Mouse (Mus musculus) CH12.LX (cell line): ENCODE results near the gene Agk. TPM values are rescaled to one million over a fixed set of nuclear protein-coding genes. Genes with fewer than 3 reads are reported as not detected.

Experiments
- DNase-seq: peaks from one replicate; pipeline ENCODE4 v3.0.0-alpha.2; 2013; ENCODE audit errors: extremely low read depth
- H3K27ac ChIP-seq: 2 replicates; pipeline ENCODE4 v1.5.1; 2012; ENCODE audit warnings: low read depth, mild to moderate bottlenecking, control low read depth, moderate library complexity; ENCODE audit not compliant: insufficient read depth
- H3K27me3 ChIP-seq: replicated peaks from 2 replicates; pipeline ENCODE3; 2012; ENCODE audit warnings: inconsistent platforms
- H3K36me3 ChIP-seq, 2 experiments: replicated peaks in 1 of 2; 2 replicates each; pipeline versions ENCODE3 to v1.6.1; 2012; ENCODE audit warnings: inconsistent platforms in 1 of 2, low read length in 1 of 2, mild to moderate bottlenecking in 1 of 2, mixed read lengths in 1 of 2, moderate library complexity in 1 of 2; ENCODE audit not compliant: control insufficient read depth in 1 of 2, insufficient read depth in 1 of 2
- H3K4me1 ChIP-seq, 2 experiments: 2 replicates each; pipeline ENCODE4 v1.6.1; 2012; ENCODE audit warnings: inconsistent platforms in 1 of 2, moderate library complexity in 1 of 2; ENCODE audit not compliant: insufficient read depth in 2 of 2, control insufficient read depth in 1 of 2
- H3K4me2 ChIP-seq: 2 replicates; pipeline ENCODE4 v1.6.1; 2012; ENCODE audit warnings: low read depth, mild to moderate bottlenecking, control low read depth; ENCODE audit not compliant: poor library complexity, insufficient read depth, severe bottlenecking
- H3K4me3 ChIP-seq, 3 experiments: fragments of 150-350 bp in 1 of 3; sonication (generic) in 1 of 3; replicated peaks in 1 of 3; 2 replicates each; pipeline versions ENCODE3 to v1.5.1; 2011 to 2012; ENCODE audit warnings: low read depth in 2 of 3, low read length in 2 of 3, mild to moderate bottlenecking in 2 of 3, moderate library complexity in 2 of 3, control low read depth in 1 of 3, improper control_type of control experiment in 1 of 3, inconsistent platforms in 1 of 3, mixed read lengths in 1 of 3; ENCODE audit not compliant: poor library complexity in 1 of 3
- H3K79me2 ChIP-seq: replicated peaks from 2 replicates; pipeline ENCODE4 v1.6.1; 2012; ENCODE audit warnings: mild to moderate bottlenecking, moderate library complexity; ENCODE audit not compliant: control insufficient read depth, poor library complexity, insufficient read depth, severe bottlenecking; ENCODE audit errors: extremely low read depth
- H3K9ac ChIP-seq: 2 replicates; pipeline ENCODE4 v1.6.1; 2012; ENCODE audit warnings: low read depth, mild to moderate bottlenecking, control low read depth, moderate library complexity; ENCODE audit not compliant: insufficient read depth
- H3K9me3 ChIP-seq: replicated peaks from 2 replicates; pipeline ENCODE3; 2012; ENCODE audit warnings: low read length, inconsistent platforms, mixed read lengths
- BHLHE40 ChIP-seq: IDR thresholded peaks from 2 replicates; pipeline ENCODE4 v1.6.1; 2011; ENCODE audit warnings: mild to moderate bottlenecking, low read depth, low read length, improper control_type of control experiment
- ELF1 ChIP-seq: IDR thresholded peaks from 2 replicates; pipeline ENCODE4 v1.6.1; 2014; ENCODE audit warnings: low read depth, mild to moderate bottlenecking, inconsistent platforms, low read length, improper control_type of control experiment
- GABPA ChIP-seq: IDR thresholded peaks from 2 replicates; pipeline ENCODE4 v1.6.1; 2012; ENCODE audit warnings: low read depth, low read length, improper control_type of control experiment, inconsistent platforms; ENCODE audit not compliant: insufficient replicate concordance
- HCFC1 ChIP-seq: IDR thresholded peaks from 2 replicates; pipeline ENCODE4 v1.6.1; 2012; ENCODE audit warnings: low read depth, mild to moderate bottlenecking, inconsistent platforms, low read length, improper control_type of control experiment
- IRF4 ChIP-seq: IDR thresholded peaks from 2 replicates; pipeline ENCODE4 v1.6.1; 2014; ENCODE audit warnings: low read depth, mild to moderate bottlenecking, inconsistent platforms, low read length, improper control_type of control experiment
- JUND ChIP-seq: conservative IDR thresholded peaks from 2 replicates; pipeline ENCODE4 v1.6.1; 2011; ENCODE audit warnings: low read depth, low read length, improper control_type of control experiment
- MAFK ChIP-seq: IDR thresholded peaks from 2 replicates; pipeline ENCODE4 v1.6.1; 2011; ENCODE audit warnings: low read length, improper control_type of control experiment; ENCODE audit not compliant: insufficient replicate concordance
- MAX ChIP-seq: IDR thresholded peaks from 2 replicates; pipeline ENCODE4 v1.6.1; 2011; ENCODE audit warnings: low read length, improper control_type of control experiment
- MAZ ChIP-seq: IDR thresholded peaks from 2 replicates; pipeline ENCODE4 v1.6.1; 2012; ENCODE audit warnings: low read depth, mild to moderate bottlenecking, inconsistent platforms, low read length, improper control_type of control experiment, moderate library complexity
- MEF2A ChIP-seq: IDR thresholded peaks from 2 replicates; pipeline ENCODE4 v1.6.1; 2014; ENCODE audit warnings: low read depth, mild to moderate bottlenecking, inconsistent platforms, low read length, improper control_type of control experiment, borderline replicate concordance
- MXI1 ChIP-seq: IDR thresholded peaks from 2 replicates; pipeline ENCODE4 v1.6.1; 2011; ENCODE audit warnings: mild to moderate bottlenecking, low read depth, low read length, improper control_type of control experiment
- MYC ChIP-seq: IDR thresholded peaks from 2 replicates; pipeline ENCODE4 v1.6.1; 2011; ENCODE audit warnings: low read depth, mild to moderate bottlenecking, improper control_type of control experiment, low read length
- NRF1 ChIP-seq: IDR thresholded peaks from 2 replicates; pipeline ENCODE4 v1.6.1; 2014; ENCODE audit warnings: low read depth, mild to moderate bottlenecking, inconsistent platforms, low read length, improper control_type of control experiment, moderate library complexity
- POLR2A ChIP-seq: IDR thresholded peaks from 2 replicates; pipeline ENCODE4 v1.6.1; 2011; ENCODE audit warnings: low read depth, mild to moderate bottlenecking, improper control_type of control experiment, low read length
- POLR2AphosphoS2 ChIP-seq: IDR thresholded peaks from 2 replicates; pipeline ENCODE4 v1.6.1; 2011; ENCODE audit warnings: low read depth, low read length, improper control_type of control experiment
- SIN3A ChIP-seq: IDR thresholded peaks from 2 replicates; pipeline ENCODE4 v1.6.1; 2012; ENCODE audit warnings: low read length, improper control_type of control experiment, inconsistent platforms
- TBP ChIP-seq: conservative IDR thresholded peaks from 2 replicates; pipeline ENCODE4 v1.6.1; 2011; ENCODE audit warnings: low read depth, low read length, improper control_type of control experiment
- TCF12 ChIP-seq: IDR thresholded peaks from 2 replicates; pipeline ENCODE4 v1.6.1; 2014; ENCODE audit warnings: low read depth, mild to moderate bottlenecking, inconsistent platforms, low read length, improper control_type of control experiment
- ZKSCAN1 ChIP-seq: IDR thresholded peaks from 2 replicates; pipeline ENCODE4 v1.6.1; 2012; ENCODE audit warnings: low read depth, inconsistent platforms, low read length, improper control_type of control experiment, borderline replicate concordance
- dilution Hi-C: fragments of 300-500 bp; cut with MboI; formaldehyde crosslinking; loops from 2 replicates; pipeline ENCODE4 v1.14.3; 2020; ENCODE audit warnings: low sequenced_read_pairs; ENCODE audit not compliant: extremely low pct_unique_long_range_greater_than_20kb, extremely low pct_ligation_motif_present
- in situ Hi-C: fragments of 300-500 bp; cut with MboI; formaldehyde crosslinking; loops from 3 replicates; pipeline ENCODE4 v1.14.3; 2019; ENCODE audit warnings: low sequenced_read_pairs, low pct_ligation_motif_present, low pct_unique_long_range_greater_than_20kb, mixed read lengths
- polyA plus RNA-seq: library from polyadenylated mRNA; unstranded; fragments of >175 nt; gene quantifications from 2 replicates; pipeline ENCODE4 v1.2.1, GENCODE M21; 2012; ENCODE audit warnings: low read depth; ENCODE audit not compliant: insufficient read length
- total RNA-seq, 2 experiments: library from RNA; depleted of rRNA; stranded (reverse); fragments of 300-350 nt in 1 of 2; fragments of >200 nt in 1 of 2; gene quantifications; 2 replicates each; pipeline ENCODE4 v1.2.3; 2012 to 2014

Gene Agk
- total RNA-seq (2012; rRNA removed) (24.8 and 26.9 TPM in 2 replicates), total RNA-seq (2014; rRNA removed) (41.5 and 42.5 TPM in 2 replicates), polyA plus RNA-seq (22.1 and 26.1 TPM in 2 replicates)

- peak; percentile 80 for DNase-seq
- dilution Hi-C loops: no loop called here
- peak within 1 kb of the TSS; percentile 76 to 80 (median 79) for H3K4me3 ChIP-seq
- H3K79me2 ChIP-seq: no peaks in the 10 kb centered on the region; the same call in 1 of the 2 replicates
- peak; percentile 87 for TF ChIP-seq BHLHE40
- peak; percentile 60 for TF ChIP-seq ELF1
- TF ChIP-seq POLR2A: peak; percentile 88
- no peak for TF ChIP-seq MAFK
- 0 out of 2 replicates have a peak, but pooled peaks have one; percentile 21 for TF ChIP-seq IRF4
- peak; percentile 56 for TF ChIP-seq MEF2A
- TF ChIP-seq GABPA: no peak
- TF ChIP-seq POLR2AphosphoS2: 0 out of 2 replicates have a peak, but pooled peaks have one; percentile 45
- TF ChIP-seq TBP: peak; percentile 85
- 0 out of 2 replicates have a peak, but pooled peaks have one; percentile 28 for TF ChIP-seq MAX
- TF ChIP-seq MXI1: peak; percentile 70
- TF ChIP-seq SIN3A: peak; percentile 77; the same call in 1 of the 2 replicates
- peak; percentile 92 for TF ChIP-seq MAZ
- no peak for TF ChIP-seq ZKSCAN1
- peak; percentile 84 for TF ChIP-seq HCFC1
- TF ChIP-seq MYC: no peak
- TF ChIP-seq NRF1: no peak
- TF ChIP-seq JUND: no peak
- TF ChIP-seq TCF12: peak; percentile 97
- peak within 1 kb of the TSS; percentile 60 for H3K9ac ChIP-seq
- H3K27me3 ChIP-seq: no peaks in the 10 kb centered on the region
- in situ Hi-C loops: no loop called here
- H3K36me3 ChIP-seq: peaks cover 6 to 14% of the 10 kb centered on the region in 2 experiments
- peaks cover 0 to 23% of the 10 kb centered on the region in 2 experiments; a peak in 2 of 4 replicates for H3K4me1 ChIP-seq
- H3K4me2 ChIP-seq: peak within 1 kb of the TSS; percentile 82
- H3K9me3 ChIP-seq: no peaks in the 10 kb centered on the region
- H3K27ac ChIP-seq: peak within 1 kb of the TSS; percentile 36
Observed at GRCm38 (mm10) chr6:40324897-40325841, at the start of gene Agk. Gene Agk (plus strand): TSS chr6:40325172.
